Mouse (Mus musculus): Measurements from ENCODE around the gene Iqcf4. TPM values are rescaled to one million over a fixed set of nuclear protein-coding genes. Genes with fewer than 3 reads are reported as not detected.
"Not testable (repeated sequence)": the region's sequence is repeated elsewhere in the genome, so short reads cannot be mapped to it uniquely, and the experiment has no call there.

Gene Iqcf4
- not detected in 2 replicates for total RNA-seq (2021)
- long read RNA-seq = 0 reads

GRCm38 (mm10) chr9:106570896-106571295, at the start of gene Iqcf4:
Iqcf4 (minus strand) TSS chr9:106570996.
- no peak for DNase-seq

GRCm38 (mm10) chr9:106617496-106617895, 46.7 kb upstream of the Iqcf4 start:
- no peak for DNase-seq

- no peak for DNase-seq
These were observed 45.5 kb upstream of the Iqcf4 start for GRCm38 (mm10) chr9:106616306-106616705.

- DNase-seq = no peak
These were observed 43.8 kb upstream of the Iqcf4 start for GRCm38 (mm10) chr9:106614616-106615015.

- DNase-seq = no peak
These were observed 43.2 kb upstream of the Iqcf4 start for GRCm38 (mm10) chr9:106613951-106614350.

- DNase-seq = no peak
These were observed 39.9 kb upstream of the Iqcf4 start for GRCm38 (mm10) chr9:106610727-106611126.

GRCm38 (mm10) chr9:106600546-106600945, 29.8 kb upstream of the Iqcf4 start:
- peak; percentile 48 for DNase-seq

GRCm38 (mm10) chr9:106598466-106598865, 27.7 kb upstream of the Iqcf4 start:
- DNase-seq = peak; percentile 9

GRCm38 (mm10) chr9:106595836-106596235, 25.0 kb upstream of the Iqcf4 start:
- no peak for DNase-seq

GRCm38 (mm10) chr9:106595402-106595801, 24.6 kb upstream of the Iqcf4 start:
- DNase-seq = not testable (repeated sequence)

- DNase-seq = no peak
These were observed 21.4 kb upstream of the Iqcf4 start for GRCm38 (mm10) chr9:106592158-106592557.

- DNase-seq = no peak
These were observed 11.8 kb upstream of the Iqcf4 start for GRCm38 (mm10) chr9:106582552-106582951.

GRCm38 (mm10) chr9:106580016-106580415, 9.2 kb upstream of the Iqcf4 start:
- DNase-seq = no peak

- DNase-seq = no peak
These were observed 5.3 kb upstream of the Iqcf4 start for GRCm38 (mm10) chr9:106576112-106576511.

- DNase-seq = no peak
These were observed 2.6 kb upstream of the Iqcf4 start for GRCm38 (mm10) chr9:106573366-106573765.

- DNase-seq = no peak
These were observed 1.4 kb upstream of the Iqcf4 start for GRCm38 (mm10) chr9:106572186-106572585.

GRCm38 (mm10) chr9:106566437-106566836, 4.4 kb downstream of the Iqcf4 start:
- DNase-seq = no peak

GRCm38 (mm10) chr9:106564025-106564424, 6.8 kb downstream of the Iqcf4 start:
- DNase-seq = no peak

- DNase-seq = no peak
These were observed 8.5 kb downstream of the Iqcf4 start for GRCm38 (mm10) chr9:106562291-106562690.

- no peak for DNase-seq
These were observed 9.3 kb downstream of the Iqcf4 start, which contains the start of gene Iqcf3 for GRCm38 (mm10) chr9:106561531-106561930. Iqcf3 (minus strand) TSS chr9:106561631.

- no peak for DNase-seq
These were observed 35.8 kb downstream of the Iqcf4 start for GRCm38 (mm10) chr9:106534975-106535374.

- no peak for DNase-seq
These were observed 36.5 kb downstream of the Iqcf4 start for GRCm38 (mm10) chr9:106534296-106534695.

GRCm38 (mm10) chr9:106531833-106532232, 39.0 kb downstream of the Iqcf4 start:
- DNase-seq = no peak

- DNase-seq = no peak
These were observed 50.9 kb downstream of the Iqcf4 start for GRCm38 (mm10) chr9:106519909-106520308.

- no peak for DNase-seq
These were observed 51.4 kb downstream of the Iqcf4 start for GRCm38 (mm10) chr9:106519433-106519832.

All from adrenal gland, postnatal 25 days (tissue).